Mouse (Mus musculus) erythroblast, embryonic 14.5 days (primary cell): Measurements from ENCODE around the gene Fut7.

Experiments
- GATA1 ChIP-seq: IDR thresholded peaks from 2 replicates; pipeline ENCODE4 v1.6.1; 2012; ENCODE audit warnings: low read length, inconsistent platforms, mixed read lengths
- TAL1 ChIP-seq: IDR thresholded peaks from 3 replicates; pipeline ENCODE4 v1.6.1; 2012; ENCODE audit warnings: low read length, inconsistent platforms, mixed read lengths

DNA sequence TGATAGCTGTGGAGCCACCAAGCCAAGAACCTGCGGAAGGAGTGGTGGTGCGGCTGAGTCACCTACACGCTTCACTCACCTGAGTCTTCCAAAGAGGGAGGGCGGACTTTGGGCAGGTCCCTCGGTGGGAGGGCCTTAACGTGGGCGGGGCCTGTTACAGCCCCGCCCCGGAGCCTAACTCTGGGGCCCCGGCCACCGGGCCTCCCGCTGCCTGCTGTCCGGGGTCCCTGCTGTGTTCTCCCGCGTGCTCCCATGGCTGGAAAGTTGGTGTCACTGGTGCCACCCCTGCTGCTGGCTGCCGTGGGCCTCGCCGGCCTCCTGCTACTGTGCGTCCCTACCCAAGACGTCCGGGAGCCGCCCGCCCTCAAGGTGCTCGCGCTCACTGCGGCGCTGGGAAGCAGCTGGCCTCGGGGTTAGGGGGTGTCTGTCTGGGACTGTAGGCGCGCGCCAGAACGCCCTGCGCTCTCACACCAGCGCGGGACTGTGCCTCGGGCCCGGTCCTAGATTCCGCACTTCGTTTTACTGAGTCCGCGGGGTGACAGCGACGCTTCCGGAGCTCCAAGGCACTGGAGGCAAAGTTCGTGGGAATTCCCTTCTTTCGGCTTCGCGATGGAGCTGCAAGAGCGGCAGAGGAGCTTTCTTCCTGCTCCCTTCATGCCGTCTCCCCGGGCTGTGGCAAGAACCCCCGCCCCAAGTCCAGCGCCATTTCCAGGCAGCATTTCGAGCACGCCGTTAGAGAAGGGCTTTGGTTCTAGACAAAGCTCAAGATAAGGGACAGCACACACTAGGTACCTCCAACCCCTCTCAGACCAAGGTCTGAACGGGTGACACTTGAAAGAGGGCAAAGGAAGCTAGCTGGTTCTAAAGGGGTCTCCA is 27.1 kb upstream of the Fut7 start, which contains the start of gene Entpd2:
- TF ChIP-seq GATA1 = no peak
- TF ChIP-seq TAL1 = no peak
